Mouse (Mus musculus) neural tube, embryonic 15.5 days (tissue): ENCODE data around the gene Hoxa10. TPM values are rescaled to one million over a fixed set of nuclear protein-coding genes. Genes with fewer than 3 reads are reported as not detected.
A peak's percentile ranks its signal among the peaks of the same experiment; 100 is the strongest.

ENCODE experiments used
- ATAC-seq: fragments of 200-750 bp; cut with Nextera tagmentation; 2 replicates; pipeline ENCODE4 v1.8.0; 2017; ENCODE audit warnings: mild to moderate bottlenecking, moderate TSS enrichment, moderate library complexity; ENCODE audit not compliant: low FRiP score
- H3K27ac ChIP-seq: fragments of 300-500 bp; sonication (generic); replicated peaks from 2 replicates; pipeline ENCODE4 v1.5.1; 2015; ENCODE audit warnings: mild to moderate bottlenecking, inconsistent platforms
- H3K27me3 ChIP-seq: fragments of 300-500 bp; sonication (generic); replicated peaks from 2 replicates; pipeline ENCODE4 v1.6.1; 2015; ENCODE audit warnings: inconsistent platforms
- H3K36me3 ChIP-seq: fragments of 300-500 bp; sonication (generic); 2 replicates; pipeline ENCODE4 v1.6.1; 2015; ENCODE audit warnings: inconsistent platforms
- H3K4me1 ChIP-seq: fragments of 300-500 bp; sonication (generic); 2 replicates; pipeline ENCODE4 v1.6.1; 2015; ENCODE audit warnings: inconsistent platforms
- H3K4me2 ChIP-seq: fragments of 300-500 bp; sonication (generic); 2 replicates; pipeline ENCODE4 v1.6.1; 2015; ENCODE audit warnings: inconsistent platforms, mild to moderate bottlenecking, moderate library complexity
- H3K4me3 ChIP-seq: fragments of 300-500 bp; sonication (generic); replicated peaks from 2 replicates; pipeline ENCODE4 v1.5.1; 2015; ENCODE audit warnings: mild to moderate bottlenecking, inconsistent platforms
- H3K9ac ChIP-seq: fragments of 300-500 bp; sonication (generic); replicated peaks from 2 replicates; pipeline ENCODE4 v1.6.1; 2015; ENCODE audit warnings: mild to moderate bottlenecking, inconsistent platforms
- H3K9me3 ChIP-seq: fragments of 300-500 bp; sonication (generic); replicated peaks from 2 replicates; pipeline ENCODE4 v1.6.1; 2016; ENCODE audit warnings: inconsistent platforms
- WGBS: fragments of 180-500 bp; shearing (Covaris S2); methylation state at CpG from one replicate; pipeline ENCODE4 v1.1.7; 2015; ENCODE audit warnings: mixed read lengths; 5-methylcytosine and 5-hydroxymethylcytosine counted together
- microRNA counts: library from miRNA; unstranded; fragments of <30 nt; microRNA quantifications from one replicate; lab custom pipeline; 2016
- microRNA-seq: library from miRNA; unstranded; fragments of <30 nt; microRNA quantifications from one replicate; pipeline ENCODE4, GENCODE M21; 2017
- polyA plus RNA-seq: library from polyadenylated mRNA; unstranded; fragments of >200 nt; fragmentation: Nextera tagmentation; extraction: Ambion mirVana; gene quantifications from 2 replicates; pipeline ENCODE4 v1.2.1, GENCODE M21; 2015

The Hoxa10 gene
- polyA plus RNA-seq, 1 experiment from 2014 or later = 48.9 TPM

DNA sequence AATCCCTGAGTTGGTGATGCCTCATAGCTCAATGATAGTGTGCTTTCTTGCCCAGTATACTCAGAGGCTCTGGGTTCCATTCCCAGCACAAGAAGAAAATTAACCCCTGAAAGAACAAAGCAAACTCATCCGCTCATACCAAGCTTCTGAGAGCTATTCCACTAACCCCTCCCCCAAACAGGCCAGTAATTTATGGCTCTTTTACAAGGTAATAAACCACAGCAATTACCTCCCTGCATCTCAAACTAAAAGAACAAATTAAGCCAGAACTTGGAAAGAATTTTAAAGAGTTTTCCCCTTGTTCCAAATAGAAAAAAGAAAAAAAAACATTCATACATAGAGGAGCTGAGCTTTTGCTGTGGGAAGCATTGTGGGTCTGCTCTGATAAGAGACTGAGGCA is 57.9 kb downstream of the Hoxa10 start:
- ATAC-seq = no peak
- H3K27ac ChIP-seq = peak overlapping the region; percentile 68
- no peak overlapping the region for H3K4me3 ChIP-seq

DNA sequence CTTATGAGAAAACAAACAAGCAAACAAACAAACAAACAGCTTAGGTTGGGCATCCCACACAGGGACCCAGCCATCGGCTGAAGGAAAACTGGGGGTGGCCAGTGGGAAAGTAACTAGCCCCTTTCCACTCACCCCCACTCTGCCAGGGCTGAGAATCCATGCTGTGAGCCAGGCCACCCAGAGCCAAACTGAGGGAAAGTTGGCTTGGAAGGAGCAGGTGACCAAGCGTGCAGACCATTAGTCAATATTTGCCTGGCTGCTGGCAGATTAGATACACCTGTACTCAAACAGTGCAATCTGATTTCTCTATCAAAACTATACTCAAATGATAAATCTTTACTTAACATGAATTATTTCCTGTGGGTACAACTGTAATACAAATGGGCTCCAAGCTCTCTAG is 58.6 kb downstream of the Hoxa10 start:
- Histone ChIP-seq H3K4me2 (no peak overlapping the region), H3K4me1 (peaks cover 87% of the 10 kb centered on the region), H3K4me3 (no peak overlapping the region), H3K36me3 (peaks cover 3% of the 10 kb centered on the region; the same call in 1 of the 2 replicates), H3K27me3 (no peaks in the 10 kb centered on the region), H3K27ac (no peak overlapping the region; the same call in 1 of the 2 replicates), H3K9ac (no peak overlapping the region), H3K9me3 (no peaks in the 10 kb centered on the region)
- ATAC-seq = no peak
- 34% methylated on average over 2 of the region's 2 CpGs for WGBS

More for the DNA sequence above, 57.9 kb downstream of the Hoxa10 start:
- H3K4me1 ChIP-seq = peaks cover 87% of the 10 kb centered on the region
- H3K27me3 ChIP-seq = no peaks in the 10 kb centered on the region
- no peaks in the 10 kb centered on the region for H3K9me3 ChIP-seq
- WGBS = 26% methylated on average over 1 of the region's 1 CpGs
- no peak overlapping the region for H3K9ac ChIP-seq
- 0 out of 2 replicates have a peak overlapping the region, but pooled peaks have one; percentile 35 for H3K4me2 ChIP-seq
- H3K36me3 ChIP-seq = peaks cover 3% of the 10 kb centered on the region; the same call in 1 of the 2 replicates

MicroRNAs within 50 kb of the gene (microRNA counts, 519-probe panel; counts per million panel counts)
- 3,309 counts per million, percentile 81 among the panel's probes with 10 or more counts for microRNA mmu-miR-196b (lab: Ali Mortazavi, UCI)

Small RNA genes lying within 50 kb of the gene (microRNA-seq; reads per million reads assigned to microRNA genes)
- gene Mir196b = 4,361 reads per million, percentile 92 among the genes with 10 or more reads in this experiment

Other genes with a start within 250 kb of the Hoxa10 start
- 29.5 and 30.1 TPM in 2 replicates for gene Skap2, start 228.3 kb downstream of the Hoxa10 start, polyA plus RNA-seq
- gene Hoxa1, start 82.5 kb downstream of the Hoxa10 start, polyA plus RNA-seq = 1.1 and 1.3 TPM in 2 replicates
- 7.2 and 12.0 TPM in 2 replicates for gene Hoxa2, start 76.0 kb downstream of the Hoxa10 start, polyA plus RNA-seq
- gene 5730596B20Rik, start 63.4 kb downstream of the Hoxa10 start, polyA plus RNA-seq = 1.4 and 3.0 TPM in 2 replicates
- gene Hoxa4, start 49.1 kb downstream of the Hoxa10 start, polyA plus RNA-seq = 2.3 and 5.7 TPM in 2 replicates
- 26.8 and 73.9 TPM in 2 replicates for gene Hoxa5, start 36.3 kb downstream of the Hoxa10 start, polyA plus RNA-seq
- 10.3 and 15.0 TPM in 2 replicates for gene Hoxa6, start 32.1 kb downstream of the Hoxa10 start, polyA plus RNA-seq
- gene Hoxa3, start 27.5 kb downstream of the Hoxa10 start, polyA plus RNA-seq = 10.7 and 14.6 TPM in 2 replicates
- gene Gm28308, start 27.5 kb downstream of the Hoxa10 start, polyA plus RNA-seq = not detected in 2 replicates
- gene Hoxa7, start 19.0 kb downstream of the Hoxa10 start, polyA plus RNA-seq = 86.8 and 109 TPM in 2 replicates
- 64.3 and 77.5 TPM in 2 replicates for gene Hoxa9, start 9.8 kb downstream of the Hoxa10 start, polyA plus RNA-seq
- gene Hoxa11, start 5.0 kb upstream of the Hoxa10 start, polyA plus RNA-seq = 4.3 and 9.6 TPM in 2 replicates
- 0.08 and 0.26 TPM in 2 replicates for gene Hoxa13, start 20.0 kb upstream of the Hoxa10 start, polyA plus RNA-seq
- gene Evx1, start 72.6 kb upstream of the Hoxa10 start, polyA plus RNA-seq = 0.82 and 1.9 TPM in 2 replicates